In the genomic region with DNA sequence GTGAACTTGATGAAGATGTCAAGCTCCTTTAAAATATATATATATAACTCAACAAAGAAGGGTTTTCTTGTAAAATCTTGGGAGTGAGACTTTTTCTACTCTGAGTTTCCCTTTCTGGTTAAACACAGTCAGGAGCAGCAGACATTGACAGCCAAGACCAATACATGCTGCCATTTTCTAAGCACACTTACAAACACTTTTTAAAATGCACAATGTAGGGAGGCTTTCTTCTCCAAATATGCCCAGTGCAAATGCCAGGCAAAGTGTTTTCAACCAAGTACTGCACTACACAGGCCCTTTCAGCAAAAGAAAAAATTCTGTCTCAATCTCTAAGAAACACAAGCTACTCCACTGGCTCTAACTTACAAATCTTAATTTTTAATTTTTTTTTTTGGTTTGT, we compare ENCODE assay signal across 18 mouse cellular contexts.
A peak's percentile ranks its signal among the peaks of the same experiment; 100 is the strongest.
DNase-seq lines count a peak whose midpoint lies in the region; ATAC-seq and TF ChIP-seq lines count a peak whose summit lies in the region.
"Had no signal": no experiment of that assay in that cellular context is flagged by ENCODE, and none has a peak within 500 bp of the region (broad histone marks: within the 10 kb centered on the region; RNA-seq: fewer than 3 reads in every experiment).

No protein-coding gene starts in this region.

- peaks cover 17% of the 10 kb centered on the region; the same call in 1 of the 2 replicates for H3K27me3 ChIP-seq in forebrain, embryonic 12.5 days
- H3K27me3 ChIP-seq in forebrain, embryonic 16.5 days (replicated peaks; ENCODE audit: control insufficient read depth, insufficient read depth, low read length), result no peaks in the 10 kb centered on the region
- H3K27me3 ChIP-seq: embryonic facial prominence, embryonic 12.5 days; heart, embryonic 13.5 days had no signal

- H3K9me3 ChIP-seq in forebrain, embryonic 12.5 days, result no peaks in the 10 kb centered on the region
- H3K9me3 ChIP-seq in forebrain, embryonic 16.5 days (ENCODE audit: control insufficient read depth, low read length), result no peaks in the 10 kb centered on the region
- H3K9me3 ChIP-seq: embryonic facial prominence, embryonic 12.5 days; heart, embryonic 13.5 days; hindbrain, embryonic 12.5 days had no signal

- H3K4me3 ChIP-seq in layer of hippocampus, adult 2 months, result no peak overlapping the region
- no peak overlapping the region for H3K4me3 ChIP-seq in brown adipose tissue, adult 24 weeks (ENCODE audit: insufficient read depth, low read depth, low read length)
- H3K4me3 ChIP-seq in forebrain, embryonic 12.5 days (replicated peaks), result no peak overlapping the region
- H3K4me3 ChIP-seq in forebrain, embryonic 16.5 days (replicated peaks; ENCODE audit: low read length), result no peak overlapping the region
- H3K4me3 ChIP-seq: embryonic facial prominence, embryonic 12.5 days; heart, embryonic 13.5 days; hindbrain, embryonic 12.5 days had no signal

- peak overlapping the region; percentile 69 for H3K27ac ChIP-seq in layer of hippocampus, adult 2 months
- H3K27ac ChIP-seq in brown adipose tissue, adult 24 weeks (replicated peaks; ENCODE audit: low read depth, low read length), result peak overlapping the region; percentile 28; the same call in 1 of the 2 replicates
- H3K27ac ChIP-seq in forebrain, embryonic 12.5 days, result peak overlapping the region; percentile 68; the same call in 1 of the 2 replicates
- H3K27ac ChIP-seq in forebrain, embryonic 16.5 days (ENCODE audit: low read length), result peak overlapping the region; percentile 58
- H3K27ac ChIP-seq: embryonic facial prominence, embryonic 12.5 days; heart, embryonic 13.5 days; hindbrain, embryonic 12.5 days; hindbrain, postnatal 0 days had no signal

- no peak overlapping the region for H3K4me2 ChIP-seq in forebrain, embryonic 12.5 days
- H3K4me2 ChIP-seq in forebrain, embryonic 16.5 days (ENCODE audit: low read length), result no peak overlapping the region
- H3K4me2 ChIP-seq: embryonic facial prominence, embryonic 12.5 days; heart, embryonic 13.5 days; hindbrain, embryonic 12.5 days had no signal

- no peak for DNase-seq in layer of hippocampus, adult 2 months (ENCODE audit: low spot score in 2 of 2)
- DNase-seq in layer of hippocampus, postnatal 10 days (ENCODE audit: low spot score in 2 of 2), result no peak
- DNase-seq in right cerebral cortex, postnatal 4 days, result no peak
- no peak for DNase-seq in adrenal gland, adult 8-10 months
- DNase-seq: adrenal gland, postnatal 25 days; cerebellum, adult 11 months; cerebellum, adult 8-10 months; cerebellum, postnatal 14 days; gastrocnemius, postnatal 36 days; heart, adult 11 months; heart, postnatal 36 days had no signal

- TF ChIP-seq CTCF in layer of hippocampus, adult 2 months (conservative IDR thresholded peaks at IDR 0.05), result no peak

- 0 out of 2 replicates have a peak, but pooled peaks cover 3% of the 10 kb centered on the region for H3K4me1 ChIP-seq in brown adipose tissue, adult 24 weeks (ENCODE audit: control insufficient read depth, insufficient read depth, insufficient read length, low read length)
- peaks cover 47% of the 10 kb centered on the region for H3K4me1 ChIP-seq in forebrain, embryonic 12.5 days
- peaks cover 12% of the 10 kb centered on the region; the same call in 1 of the 2 replicates for H3K4me1 ChIP-seq in forebrain, embryonic 16.5 days (replicated peaks; ENCODE audit: control insufficient read depth, insufficient read depth, low read length)

- ATAC-seq in forebrain, embryonic 12.5 days (ENCODE audit: low FRiP score), result peak; percentile 39; the same call in 1 of the 2 replicates
- peak; percentile 72 for ATAC-seq in forebrain, embryonic 16.5 days
- ATAC-seq: hindbrain, postnatal 0 days had no signal

- no peaks in the 10 kb centered on the region for H3K36me3 ChIP-seq in forebrain, embryonic 12.5 days (replicated peaks)
- no peaks in the 10 kb centered on the region for H3K36me3 ChIP-seq in forebrain, embryonic 16.5 days (ENCODE audit: control insufficient read depth, insufficient read depth)
- H3K36me3 ChIP-seq: embryonic facial prominence, embryonic 12.5 days; heart, embryonic 13.5 days; hindbrain, embryonic 12.5 days had no signal

- no peak overlapping the region for H3K9ac ChIP-seq in forebrain, embryonic 12.5 days
- no peak overlapping the region for H3K9ac ChIP-seq in forebrain, embryonic 16.5 days (replicated peaks; ENCODE audit: low read depth, low read length)
- H3K9ac ChIP-seq: embryonic facial prominence, embryonic 12.5 days; heart, embryonic 13.5 days; hindbrain, embryonic 12.5 days had no signal
